Mouse (Mus musculus): ENCODE results near the gene Ldha.
"Not testable (repeated sequence)": the region's sequence is repeated elsewhere in the genome, so short reads cannot be mapped to it uniquely, and the experiment has no call there.

Gene Ldha

DNA sequence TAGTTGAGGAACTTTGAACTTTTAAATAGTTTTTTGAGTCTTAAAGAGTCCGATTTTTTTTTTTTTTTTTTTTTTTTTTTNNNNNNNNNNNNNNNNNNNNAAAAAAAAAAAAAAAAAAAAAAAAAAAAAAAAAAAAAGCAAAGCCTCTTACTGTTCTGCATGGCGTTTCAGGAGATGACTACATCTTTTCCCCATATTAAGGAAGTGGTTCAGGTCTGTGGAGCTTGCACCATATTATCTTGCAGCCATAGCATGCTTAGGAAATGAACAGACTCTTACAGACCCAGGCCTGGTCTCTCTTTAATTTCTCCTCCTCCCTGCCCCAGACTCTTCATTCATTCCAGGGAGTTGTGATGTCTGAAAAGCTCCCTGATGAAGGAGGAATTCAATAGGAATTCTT lies 39.7 kb downstream of the Ldha start:
- DNase-seq (ENCODE audit: low read depth, low spot score), result no peak

- DNase-seq (ENCODE audit: low read depth, low spot score), result not testable (repeated sequence)
These were observed 40.7 kb downstream of the Ldha start for GRCm38 (mm10) chr7:46881941-46882340.

- no peak for DNase-seq (ENCODE audit: low read depth, low spot score)
These were observed 42.0 kb downstream of the Ldha start for GRCm38 (mm10) chr7:46883304-46883703.

- no peak for DNase-seq (ENCODE audit: low read depth, low spot score)
These were observed 54.2 kb downstream of the Ldha start for GRCm38 (mm10) chr7:46895511-46895910.

- DNase-seq (ENCODE audit: low read depth, low spot score), result no peak
These were observed 58.1 kb downstream of the Ldha start for GRCm38 (mm10) chr7:46899343-46899742.
